Mouse (Mus musculus) ES-E14 (cell line): ENCODE measurements at regions not wholly inside any gene's neighbourhood (a gene's known extent, or its start where the extent isn't known, plus 50 kb on each side); places are given as distances from the start of the nearest gene placed in this dataset.

Source experiments
- CHD2 ChIP-seq: IDR thresholded peaks from 2 replicates; pipeline ENCODE4 v1.6.1; 2014; ENCODE audit warnings: mild to moderate bottlenecking, low read depth, low read length, inconsistent platforms
- HCFC1 ChIP-seq: IDR thresholded peaks from 2 replicates; pipeline ENCODE4 v1.6.1; 2012; ENCODE audit warnings: low read length, inconsistent platforms, borderline replicate concordance; ENCODE audit not compliant: insufficient read depth
- MAFK ChIP-seq: IDR thresholded peaks from 2 replicates; pipeline ENCODE4 v1.6.1; 2014; ENCODE audit warnings: mild to moderate bottlenecking, low read depth, low read length, inconsistent platforms; ENCODE audit not compliant: insufficient read depth
- ZC3H11A ChIP-seq: IDR thresholded peaks from 2 replicates; pipeline ENCODE4 v1.6.1; 2012; ENCODE audit warnings: low read depth, mild to moderate bottlenecking, inconsistent platforms, low read length, borderline replicate concordance
- ZNF384 ChIP-seq: IDR thresholded peaks from 2 replicates; pipeline ENCODE4 v1.6.1; 2012; ENCODE audit warnings: low read depth, low read length, inconsistent platforms

DNA sequence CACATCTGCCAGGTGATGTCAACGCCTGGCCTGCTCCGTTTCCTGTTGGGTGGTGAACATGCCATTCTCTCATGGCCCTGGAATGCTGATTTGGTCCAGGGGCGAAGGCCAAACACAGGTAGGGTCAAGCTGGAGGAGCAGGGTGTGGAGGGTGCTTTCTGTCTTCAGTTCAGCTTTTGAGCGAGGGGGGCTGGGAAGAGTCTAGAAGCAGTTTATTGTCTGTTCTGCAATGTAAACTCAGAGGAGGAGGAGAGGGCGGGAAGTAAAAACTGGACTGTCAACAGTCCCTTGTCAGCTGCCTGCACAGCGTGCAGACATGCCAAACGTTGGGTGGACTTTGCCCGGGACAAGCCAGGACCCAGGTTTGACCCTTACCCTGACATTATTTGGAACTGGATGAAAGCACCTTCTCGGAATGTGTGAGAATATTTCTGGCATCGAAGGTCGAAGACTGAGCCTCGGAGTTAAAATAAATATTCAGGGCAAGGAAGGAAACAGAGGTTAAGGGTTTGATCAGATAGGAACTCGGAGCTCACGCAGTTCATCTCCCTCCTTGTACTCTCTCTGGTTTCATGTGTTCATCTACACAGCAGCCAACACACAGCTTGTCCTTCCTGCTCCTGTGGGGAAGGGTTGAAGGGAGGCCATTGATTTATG is 183.3 kb upstream of the Gm5148 start:
- no peak for TF ChIP-seq CHD2
- no peak for TF ChIP-seq MAFK
- TF ChIP-seq ZNF384: no peak
- TF ChIP-seq ZC3H11A: no peak
- no peak for TF ChIP-seq HCFC1
